Mouse (Mus musculus) cerebellum, postnatal 25 days (tissue): ENCODE results near the gene Mgrn1.

Experiments used
- DNase-seq, 2 experiments: peaks; one replicate each; pipeline ENCODE4 v3.0.0; 2021; ENCODE audit warnings: mixed read lengths in 2 of 2

The Mgrn1 gene

GRCm38 (mm10) chr16:4879101-4879707, 6.8 kb upstream of the Mgrn1 start:
- peak in 1 of 2 experiments; percentile 70 for DNase-seq

GRCm38 (mm10) chr16:4879708-4880124, 6.3 kb upstream of the Mgrn1 start:
- DNase-seq = peak; percentile 93 to 95

- DNase-seq = peak; percentile 98 to 100
These were observed 5.8 kb upstream of the Mgrn1 start, which contains the start of gene Ubald1 for GRCm38 (mm10) chr16:4880136-4880825. Gene Ubald1 (minus strand): TSS chr16:4880315.

GRCm38 (mm10) chr16:4881400-4882351, 4.4 kb upstream of the Mgrn1 start:
- DNase-seq = no peak

GRCm38 (mm10) chr16:4884930-4885329, 1.1 kb upstream of the Mgrn1 start:
- DNase-seq = no peak

GRCm38 (mm10) chr16:4886690-4887020, 606 bp downstream of the Mgrn1 start:
- no peak for DNase-seq

GRCm38 (mm10) chr16:4890201-4890709, 4.2 kb downstream of the Mgrn1 start:
- DNase-seq = no peak

GRCm38 (mm10) chr16:4892171-4892570, 6.1 kb downstream of the Mgrn1 start:
- DNase-seq = no peak

- DNase-seq = no peak
These were observed 8.3 kb downstream of the Mgrn1 start for GRCm38 (mm10) chr16:4894201-4894908.

GRCm38 (mm10) chr16:4896249-4897027, 10.4 kb downstream of the Mgrn1 start:
- DNase-seq = peak; percentile 46 to 50

- no peak for DNase-seq
These were observed 11.2 kb downstream of the Mgrn1 start for GRCm38 (mm10) chr16:4897146-4897730.

- DNase-seq = peak; percentile 40 to 51
These were observed 12.8 kb downstream of the Mgrn1 start for GRCm38 (mm10) chr16:4898881-4899280.

- DNase-seq = no peak
These were observed 13.7 kb downstream of the Mgrn1 start for GRCm38 (mm10) chr16:4899711-4900110.

GRCm38 (mm10) chr16:4901167-4901566, 15.1 kb downstream of the Mgrn1 start:
- no peak for DNase-seq

GRCm38 (mm10) chr16:4902390-4902789, 16.3 kb downstream of the Mgrn1 start:
- DNase-seq = no peak

- DNase-seq = no peak
These were observed 17.5 kb downstream of the Mgrn1 start for GRCm38 (mm10) chr16:4903491-4904102.

- DNase-seq = no peak
These were observed 18.8 kb downstream of the Mgrn1 start for GRCm38 (mm10) chr16:4904878-4905277.

GRCm38 (mm10) chr16:4905591-4905990, 19.5 kb downstream of the Mgrn1 start:
- DNase-seq = no peak

- DNase-seq = no peak
These were observed 20.5 kb downstream of the Mgrn1 start for GRCm38 (mm10) chr16:4906559-4906958.

GRCm38 (mm10) chr16:4907386-4907785, 21.3 kb downstream of the Mgrn1 start:
- DNase-seq = no peak

GRCm38 (mm10) chr16:4907972-4908371, 21.9 kb downstream of the Mgrn1 start:
- no peak for DNase-seq
